Mouse (Mus musculus) R1 (cell line): ENCODE measurements at regions not wholly inside any gene's neighbourhood (a gene's known extent, or its start where the extent isn't known, plus 50 kb on each side); places are given as distances from the start of the nearest gene placed in this dataset.

ENCODE experiments used
- DNase-seq: peaks from one replicate; pipeline ENCODE4 v3.0.0-alpha.2; 2018; ENCODE audit warnings: low read depth, low spot score

- no peak for DNase-seq
Measured at GRCm38 (mm10) chr3:134605356-134605771, 223.4 kb upstream of the Tacr3 start.

GRCm38 (mm10) chr3:134610244-134610643, 218.6 kb upstream of the Tacr3 start:
- no peak for DNase-seq

- DNase-seq: peak; percentile 7
Measured at GRCm38 (mm10) chr3:134611516-134612297, 217.1 kb upstream of the Tacr3 start.

- DNase-seq: no peak
Measured at GRCm38 (mm10) chr3:134612298-134612616, 216.6 kb upstream of the Tacr3 start.

- no peak for DNase-seq
Measured at GRCm38 (mm10) chr3:134629166-134630134, 199.4 kb upstream of the Tacr3 start.

GRCm38 (mm10) chr3:134630135-134630516, 198.7 kb upstream of the Tacr3 start:
- DNase-seq: no peak

GRCm38 (mm10) chr3:134648727-134649445, 179.9 kb upstream of the Tacr3 start:
- peak; percentile 15 for DNase-seq

GRCm38 (mm10) chr3:134654051-134654450, 174.8 kb upstream of the Tacr3 start:
- DNase-seq: no peak

- DNase-seq: no peak
Measured at GRCm38 (mm10) chr3:134694893-134695292, 133.9 kb upstream of the Tacr3 start.

- peak; percentile 39 for DNase-seq
Measured at GRCm38 (mm10) chr3:134718620-134719019, 110.2 kb upstream of the Tacr3 start.

- no peak for DNase-seq
Measured at GRCm38 (mm10) chr3:134735684-134736083, 93.1 kb upstream of the Tacr3 start.

GRCm38 (mm10) chr3:134761108-134761507, 67.7 kb upstream of the Tacr3 start:
- DNase-seq: no peak

GRCm38 (mm10) chr3:134763264-134763936, 65.4 kb upstream of the Tacr3 start:
- DNase-seq: no peak
